Comparison of ENCODE assay signal across 8 mouse cellular contexts in the genomic region with DNA sequence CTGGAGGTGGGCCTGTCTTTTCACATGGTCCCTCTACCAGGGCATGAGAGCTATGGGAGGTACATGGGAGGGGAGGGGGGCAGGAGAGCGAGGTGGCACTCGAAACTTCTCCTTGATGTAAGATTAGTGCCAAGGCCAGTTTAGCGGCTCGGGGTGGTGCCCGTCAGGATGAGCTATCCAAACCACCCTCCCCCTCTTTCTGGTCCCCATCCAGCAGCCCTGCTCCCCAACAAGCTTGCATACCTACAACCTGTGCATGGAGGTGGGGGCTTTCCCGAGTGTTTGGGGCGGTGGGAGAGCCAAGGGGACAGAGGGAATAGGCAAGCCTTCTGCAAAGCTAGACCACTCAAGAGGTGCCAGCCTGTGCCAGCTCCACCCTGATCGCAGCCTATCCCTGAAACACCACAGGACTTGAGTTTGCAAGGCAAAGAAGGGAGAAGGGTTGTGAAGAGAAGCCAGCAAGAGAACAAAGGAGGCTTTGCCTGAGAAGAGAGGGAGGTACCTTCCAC. TPM values are rescaled to one million over a fixed set of nuclear protein-coding genes. Genes with fewer than 3 reads are reported as not detected.
DNase-seq lines count a peak whose midpoint lies in the region; ATAC-seq and TF ChIP-seq lines count a peak whose summit lies in the region.

No protein-coding gene starts in this region.

- ATAC-seq in frontal cortex, adult (ENCODE audit: low TSS enrichment), result peak; percentile 50; the same call in 1 of the 2 replicates
- ATAC-seq in forebrain, embryonic 16.5 days, result no peak; the same call in 1 of the 2 replicates
- no peak for ATAC-seq in limb, embryonic 15.5 days (ENCODE audit: insufficient number of reproducible peaks, low FRiP score, low TSS enrichment, low read depth)

- H3K79me2 ChIP-seq in C2C12 (ENCODE audit: control insufficient read depth, insufficient read depth), result no peaks in the 10 kb centered on the region

- H3K27ac ChIP-seq in forebrain, embryonic 16.5 days (ENCODE audit: low read length), result peak overlapping the region; percentile 46; the same call in 1 of the 2 replicates
- H3K27ac ChIP-seq in limb, embryonic 15.5 days, result peak overlapping the region; percentile 88

- no peaks in the 10 kb centered on the region for H3K36me3 ChIP-seq in C2C12 (ENCODE audit: control insufficient read depth, insufficient read depth)
- no peaks in the 10 kb centered on the region for H3K36me3 ChIP-seq in forebrain, embryonic 16.5 days (ENCODE audit: control insufficient read depth, insufficient read depth)
- H3K36me3 ChIP-seq in limb, embryonic 15.5 days, result no peaks in the 10 kb centered on the region

- no peak overlapping the region for H3K4me3 ChIP-seq in C2C12 (ENCODE audit: insufficient read depth, poor library complexity, severe bottlenecking)
- H3K4me3 ChIP-seq in forebrain, embryonic 16.5 days (replicated peaks; ENCODE audit: low read length), result peak overlapping the region; percentile 30
- peak overlapping the region; percentile 40 for H3K4me3 ChIP-seq in limb, embryonic 15.5 days

- peak overlapping the region; percentile 69 for H3K4me2 ChIP-seq in forebrain, embryonic 16.5 days (ENCODE audit: low read length)
- H3K4me2 ChIP-seq in limb, embryonic 15.5 days, result peak overlapping the region; percentile 65

- DNase-seq in frontal cortex, postnatal 25 days (ENCODE audit: low spot score in 2 of 2), result no peak
- no peak for DNase-seq in spleen, adult 18-20 months
- DNase-seq in thymus, postnatal 14 days, result no peak
- DNase-seq in thymus, postnatal 4 days, result no peak

- H3K27me3 ChIP-seq in C2C12 (ENCODE audit: control insufficient read depth, insufficient read depth, insufficient read length), result no peaks in the 10 kb centered on the region
- H3K27me3 ChIP-seq in forebrain, embryonic 16.5 days (replicated peaks; ENCODE audit: control insufficient read depth, insufficient read depth, low read length), result no peaks in the 10 kb centered on the region
- no peaks in the 10 kb centered on the region for H3K27me3 ChIP-seq in limb, embryonic 15.5 days

- H3K4me1 ChIP-seq in forebrain, embryonic 16.5 days (replicated peaks; ENCODE audit: control insufficient read depth, insufficient read depth, low read length), result peaks cover 14% of the 10 kb centered on the region
- H3K4me1 ChIP-seq in limb, embryonic 15.5 days, result peaks cover 18% of the 10 kb centered on the region

- H3K9me3 ChIP-seq in forebrain, embryonic 16.5 days (ENCODE audit: control insufficient read depth, low read length), result no peaks in the 10 kb centered on the region
- H3K9me3 ChIP-seq in limb, embryonic 15.5 days, result no peaks in the 10 kb centered on the region

- TF ChIP-seq CTCF in C2C12 (IDR thresholded peaks at IDR 0.05; ENCODE audit: control insufficient read depth, insufficient read depth, insufficient read length), result no peak

- H3ac ChIP-seq in C2C12 (ENCODE audit: control insufficient read depth, insufficient read length, low read depth), result peak overlapping the region; percentile 32

- WGBS in forebrain, embryonic 16.5 days, result 30% methylated on average over 8 of the region's 8 CpGs
- 36% methylated on average over 8 of the region's 8 CpGs for WGBS in limb, embryonic 15.5 days

- H3K9ac ChIP-seq in forebrain, embryonic 16.5 days (replicated peaks; ENCODE audit: low read depth, low read length), result peak overlapping the region; percentile 47; the same call in 1 of the 2 replicates
- H3K9ac ChIP-seq in limb, embryonic 15.5 days, result no peak overlapping the region

- H3K79me3 ChIP-seq in C2C12 (ENCODE audit: low read depth), result no peaks in the 10 kb centered on the region

TF ChIP-seq in C2C12, 6 proteins besides CTCF, POLR2A, EP300 and RAD21:
- no peak for TF ChIP-seq MAX (IDR thresholded peaks at IDR 0.05)
- TF ChIP-seq USF1 (IDR thresholded peaks at IDR 0.05; ENCODE audit: low read depth), result no peak
- TF ChIP-seq MYOD1 (IDR thresholded peaks at IDR 0.05; ENCODE audit: control insufficient read depth, insufficient read length, low read depth), result no peak
- TF ChIP-seq MYOG (IDR thresholded peaks at IDR 0.05; ENCODE audit: control insufficient read depth, extremely low read depth, insufficient read length), result no peak
- TF ChIP-seq CEBPB (IDR thresholded peaks at IDR 0.05; ENCODE audit: low read depth), result no peak
- TF ChIP-seq FOSL1 (IDR thresholded peaks at IDR 0.05; ENCODE audit: insufficient read depth, low read length, poor library complexity, severe bottlenecking), result no peak

RNA-seq across cellular contexts. Expression of a gene that starts 26.8 kb away (rescaled TPM):
- polyA plus RNA-seq in C2C12 (2012; fragmentation: generic; extraction: Trizol), result 26.7 TPM
- polyA plus RNA-seq in forebrain, embryonic 16.5 days (2015; fragmentation: Nextera tagmentation; extraction: Ambion mirVana), result 25.2 and 28.1 TPM in 2 replicates
- polyA plus RNA-seq in limb, embryonic 15.5 days (2015; fragmentation: Nextera tagmentation; extraction: Ambion mirVana), result 29.4 and 32.6 TPM in 2 replicates
